ENCODE assay signal across 20 mouse cellular contexts in the genomic region with DNA sequence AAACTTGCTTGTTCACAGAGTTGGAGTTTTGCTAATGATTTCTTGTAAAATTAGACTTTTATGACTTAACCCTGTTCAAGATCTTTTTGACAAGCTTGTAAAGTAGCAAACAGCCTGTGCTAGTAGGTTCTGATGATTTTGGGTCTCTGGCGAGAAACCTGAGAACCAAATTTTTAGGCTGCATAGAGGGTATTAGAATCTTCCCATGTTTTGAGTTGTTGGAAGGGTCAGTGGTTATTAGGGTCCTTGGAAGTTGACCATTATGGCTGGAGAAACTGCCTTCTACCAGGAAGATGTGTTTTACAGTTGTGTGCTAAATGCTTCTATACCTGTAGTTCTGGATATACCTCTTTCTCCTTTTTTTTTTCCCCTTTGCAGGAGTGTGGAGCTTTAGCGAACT. TPM values are rescaled to one million over a fixed set of nuclear protein-coding genes. Genes with fewer than 3 reads are reported as not detected.
A peak's percentile ranks its signal among the peaks of the same experiment; 100 is the strongest.
DNase-seq lines count a peak whose midpoint lies in the region; ATAC-seq lines count a peak whose summit lies in the region.
"Had no signal": no experiment of that assay in that cellular context is flagged by ENCODE, and none has a peak within 500 bp of the region (broad histone marks: within the 10 kb centered on the region; RNA-seq: fewer than 3 reads in every experiment).

No protein-coding gene starts in this region.

- no peak for DNase-seq in kidney, postnatal 36 days
- DNase-seq in retina, postnatal 1 day, result no peak
- DNase-seq: adrenal gland, postnatal 10 days; cerebellum, adult 11-12 months; cerebellum, postnatal 25 days; gastrocnemius, postnatal 25 days; kidney, adult 18-20 months; left cerebral cortex, postnatal 4 days; spleen, adult 18-20 months; thymus, adult 2 months had no signal

- 0 out of 2 replicates have a peak overlapping the region, but pooled peaks have one; percentile 31 for H3K27ac ChIP-seq in forebrain, embryonic 12.5 days
- no peak overlapping the region for H3K27ac ChIP-seq in forebrain, embryonic 13.5 days
- H3K27ac ChIP-seq in kidney, embryonic 14.5 days (ENCODE audit: low read depth, low read length), result no peak overlapping the region
- H3K27ac ChIP-seq in neural tube, embryonic 12.5 days, result no peak overlapping the region
- H3K27ac ChIP-seq in neural tube, embryonic 15.5 days (replicated peaks), result no peak overlapping the region
- H3K27ac ChIP-seq: heart, embryonic 15.5 days; hindbrain, embryonic 15.5 days; layer of hippocampus, adult 2 months; liver, embryonic 14.5 days had no signal

- peaks cover 44% of the 10 kb centered on the region for H3K4me1 ChIP-seq in forebrain, embryonic 12.5 days
- peaks cover 27% of the 10 kb centered on the region for H3K4me1 ChIP-seq in forebrain, embryonic 13.5 days
- peaks cover 22% of the 10 kb centered on the region for H3K4me1 ChIP-seq in kidney, embryonic 14.5 days (ENCODE audit: control insufficient read depth, insufficient read depth, low read length)
- H3K4me1 ChIP-seq in neural tube, embryonic 12.5 days, result peaks cover 29% of the 10 kb centered on the region
- peaks cover 23% of the 10 kb centered on the region for H3K4me1 ChIP-seq in neural tube, embryonic 15.5 days

- no peaks in the 10 kb centered on the region for H3K36me3 ChIP-seq in forebrain, embryonic 12.5 days (replicated peaks)
- H3K36me3 ChIP-seq in forebrain, embryonic 13.5 days (ENCODE audit: poor library complexity, severe bottlenecking), result no peaks in the 10 kb centered on the region
- H3K36me3 ChIP-seq in kidney, embryonic 14.5 days (ENCODE audit: control insufficient read depth, insufficient read depth, low read length), result no peaks in the 10 kb centered on the region
- H3K36me3 ChIP-seq in neural tube, embryonic 12.5 days, result no peaks in the 10 kb centered on the region
- H3K36me3 ChIP-seq in neural tube, embryonic 15.5 days, result no peaks in the 10 kb centered on the region
- H3K36me3 ChIP-seq: heart, embryonic 15.5 days; hindbrain, embryonic 15.5 days had no signal

- peak overlapping the region; percentile 97; the same call in 1 of the 2 replicates for H3K4me2 ChIP-seq in forebrain, embryonic 12.5 days
- no peak overlapping the region for H3K4me2 ChIP-seq in forebrain, embryonic 13.5 days
- peak overlapping the region; percentile 94 for H3K4me2 ChIP-seq in kidney, embryonic 14.5 days (replicated peaks; ENCODE audit: low read depth, low read length)
- peak overlapping the region; percentile 100 for H3K4me2 ChIP-seq in neural tube, embryonic 12.5 days (replicated peaks)
- no peak overlapping the region for H3K4me2 ChIP-seq in neural tube, embryonic 15.5 days

- peaks cover 29% of the 10 kb centered on the region for H3K27me3 ChIP-seq in forebrain, embryonic 12.5 days
- H3K27me3 ChIP-seq in forebrain, embryonic 13.5 days, result peaks cover 43% of the 10 kb centered on the region
- H3K27me3 ChIP-seq in kidney, embryonic 14.5 days (ENCODE audit: control insufficient read depth, insufficient read depth, low read length), result no peaks in the 10 kb centered on the region
- H3K27me3 ChIP-seq in neural tube, embryonic 12.5 days (replicated peaks), result no peaks in the 10 kb centered on the region
- H3K27me3 ChIP-seq in neural tube, embryonic 15.5 days (replicated peaks), result peaks cover 7% of the 10 kb centered on the region
- H3K27me3 ChIP-seq: heart, embryonic 15.5 days had no signal

- WGBS in forebrain, embryonic 12.5 days, result 47% methylated on average over 2 of the region's 2 CpGs
- WGBS in forebrain, embryonic 13.5 days, result 51% methylated on average over 2 of the region's 2 CpGs
- 65% methylated on average over 2 of the region's 2 CpGs for WGBS in kidney, embryonic 14.5 days
- WGBS in neural tube, embryonic 12.5 days, result 30% methylated on average over 2 of the region's 2 CpGs
- WGBS in neural tube, embryonic 15.5 days, result 52% methylated on average over 2 of the region's 2 CpGs

- no peak overlapping the region for H3K9ac ChIP-seq in forebrain, embryonic 12.5 days
- no peak overlapping the region for H3K9ac ChIP-seq in forebrain, embryonic 13.5 days
- no peak overlapping the region for H3K9ac ChIP-seq in kidney, embryonic 14.5 days (ENCODE audit: low read depth, low read length)
- H3K9ac ChIP-seq in neural tube, embryonic 12.5 days, result no peak overlapping the region
- no peak overlapping the region for H3K9ac ChIP-seq in neural tube, embryonic 15.5 days (replicated peaks)
- H3K9ac ChIP-seq: heart, embryonic 15.5 days; hindbrain, embryonic 15.5 days; liver, embryonic 14.5 days had no signal

- H3K9me3 ChIP-seq in forebrain, embryonic 12.5 days, result no peaks in the 10 kb centered on the region
- no peaks in the 10 kb centered on the region for H3K9me3 ChIP-seq in forebrain, embryonic 13.5 days (replicated peaks)
- H3K9me3 ChIP-seq in kidney, embryonic 14.5 days (ENCODE audit: control insufficient read depth, low read length), result no peaks in the 10 kb centered on the region
- H3K9me3 ChIP-seq in neural tube, embryonic 12.5 days, result no peaks in the 10 kb centered on the region
- H3K9me3 ChIP-seq in neural tube, embryonic 15.5 days (replicated peaks), result no peaks in the 10 kb centered on the region
- H3K9me3 ChIP-seq: heart, embryonic 15.5 days; hindbrain, embryonic 15.5 days had no signal

- H3K4me3 ChIP-seq in forebrain, embryonic 12.5 days (replicated peaks), result no peak overlapping the region
- no peak overlapping the region for H3K4me3 ChIP-seq in forebrain, embryonic 13.5 days
- H3K4me3 ChIP-seq in kidney, embryonic 14.5 days (ENCODE audit: low read length), result no peak overlapping the region
- H3K4me3 ChIP-seq in neural tube, embryonic 12.5 days, result no peak overlapping the region
- H3K4me3 ChIP-seq in neural tube, embryonic 15.5 days (replicated peaks), result no peak overlapping the region
- H3K4me3 ChIP-seq: heart, embryonic 15.5 days; hindbrain, embryonic 15.5 days; layer of hippocampus, adult 2 months had no signal

- ATAC-seq in forebrain, embryonic 12.5 days (ENCODE audit: low FRiP score), result no peak
- no peak for ATAC-seq in forebrain, embryonic 13.5 days
- no peak for ATAC-seq in kidney, embryonic 14.5 days (ENCODE audit: low FRiP score, low TSS enrichment)
- no peak for ATAC-seq in neural tube, embryonic 12.5 days (ENCODE audit: low FRiP score, low read depth)
- ATAC-seq in neural tube, embryonic 15.5 days (ENCODE audit: low FRiP score), result no peak
- ATAC-seq in CD4-positive, CD25-positive, alpha-beta regulatory T cell, adult 4 months, result no peak

RNA-seq across cellular contexts. Expression of a gene that starts 2.4 kb away (rescaled TPM):
- 1.7 and 2.7 TPM in 2 replicates for polyA plus RNA-seq in forebrain, embryonic 12.5 days (2016; fragmentation: Nextera tagmentation; extraction: Ambion mirVana)
- polyA plus RNA-seq in forebrain, embryonic 13.5 days (2015; fragmentation: Nextera tagmentation; extraction: Ambion mirVana), result 0.43 and 0.74 TPM in 2 replicates
- polyA plus RNA-seq in kidney, embryonic 14.5 days (2014; fragmentation: Nextera tagmentation; extraction: Ambion mirVana), result 3.4 and 4.6 TPM in 2 replicates
- 1.2 and 1.5 TPM in 2 replicates for polyA plus RNA-seq in neural tube, embryonic 12.5 days (2016; fragmentation: Nextera tagmentation; extraction: Ambion mirVana)
- polyA plus RNA-seq in neural tube, embryonic 15.5 days (2015; fragmentation: Nextera tagmentation; extraction: Ambion mirVana), result 0.52 and 0.61 TPM in 2 replicates
- polyA plus RNA-seq in CD4-positive, CD25-positive, alpha-beta regulatory T cell, adult 4 months (2017; shearing (Covaris generic)), result under 1 TPM in 1 of 2 experiments, not detected in 1; 0.04 TPM

Comparison
In these comparisons a context has a peak if more than half of its experiments do, and no peak if none do; other contexts are left out.
1. H3K4me2 ChIP-seq: peak in forebrain, embryonic 12.5 days (single experiment), kidney, embryonic 14.5 days (single experiment) and neural tube, embryonic 12.5 days (single experiment); none in forebrain, embryonic 13.5 days (single experiment) and neural tube, embryonic 15.5 days (single experiment).